Mouse (Mus musculus) heart, embryonic 13.5 days (tissue): Measurements from ENCODE around the gene Thbs2. TPM values are rescaled to one million over a fixed set of nuclear protein-coding genes. Genes with fewer than 3 reads are reported as not detected.
"Not testable (repeated sequence)": the region's sequence is repeated elsewhere in the genome, so short reads cannot be mapped to it uniquely, and the experiment has no call there.

Source experiments
- ATAC-seq: fragments of 200-750 bp; cut with Nextera tagmentation; 2 replicates; pipeline ENCODE4 v1.8.0; 2017; ENCODE audit warnings: moderate TSS enrichment; ENCODE audit not compliant: insufficient number of reproducible peaks, low FRiP score, low TSS enrichment; ENCODE audit errors: extremely low read depth
- H3K27ac ChIP-seq: fragments of 300-500 bp; sonication (generic); replicated peaks from 2 replicates; pipeline ENCODE4 v1.5.1; 2015; ENCODE audit warnings: moderate library complexity, mild to moderate bottlenecking, inconsistent platforms
- H3K27me3 ChIP-seq: fragments of 300-500 bp; sonication (generic); replicated peaks from 2 replicates; pipeline ENCODE4 v1.6.1; 2015; ENCODE audit warnings: mild to moderate bottlenecking, inconsistent platforms
- H3K36me3 ChIP-seq: fragments of 300-500 bp; sonication (generic); 2 replicates; pipeline ENCODE4 v1.6.1; 2015; ENCODE audit warnings: mild to moderate bottlenecking, inconsistent platforms
- H3K4me1 ChIP-seq: fragments of 300-500 bp; sonication (generic); 2 replicates; pipeline ENCODE4 v1.6.1; 2015; ENCODE audit warnings: inconsistent platforms
- H3K4me2 ChIP-seq: fragments of 300-500 bp; sonication (generic); 2 replicates; pipeline ENCODE4 v1.6.1; 2015; ENCODE audit warnings: inconsistent platforms, mild to moderate bottlenecking, moderate library complexity
- H3K4me3 ChIP-seq: fragments of 300-500 bp; sonication (generic); 2 replicates; pipeline ENCODE4 v1.5.1; 2015; ENCODE audit warnings: moderate library complexity, mild to moderate bottlenecking, inconsistent platforms
- H3K9ac ChIP-seq: fragments of 300-500 bp; sonication (generic); 2 replicates; pipeline ENCODE4 v1.6.1; 2015; ENCODE audit warnings: inconsistent platforms, mild to moderate bottlenecking, moderate library complexity
- H3K9me3 ChIP-seq: fragments of 300-500 bp; sonication (generic); 2 replicates; pipeline ENCODE4 v1.6.1; 2016; ENCODE audit warnings: inconsistent platforms
- WGBS: fragments of 180-500 bp; shearing (Covaris S2); methylation state at CpG from one replicate; pipeline ENCODE4 v1.1.7; 2015; ENCODE audit warnings: mixed read lengths; 5-methylcytosine and 5-hydroxymethylcytosine counted together
- polyA plus RNA-seq: library from polyadenylated mRNA; unstranded; fragments of >200 nt; fragmentation: Nextera tagmentation; extraction: Ambion mirVana; gene quantifications from 2 replicates; pipeline ENCODE4 v1.2.1, GENCODE M21; 2015

Gene Thbs2
- polyA plus RNA-seq, 1 experiment from 2014 or later = 22.9 TPM

DNA sequence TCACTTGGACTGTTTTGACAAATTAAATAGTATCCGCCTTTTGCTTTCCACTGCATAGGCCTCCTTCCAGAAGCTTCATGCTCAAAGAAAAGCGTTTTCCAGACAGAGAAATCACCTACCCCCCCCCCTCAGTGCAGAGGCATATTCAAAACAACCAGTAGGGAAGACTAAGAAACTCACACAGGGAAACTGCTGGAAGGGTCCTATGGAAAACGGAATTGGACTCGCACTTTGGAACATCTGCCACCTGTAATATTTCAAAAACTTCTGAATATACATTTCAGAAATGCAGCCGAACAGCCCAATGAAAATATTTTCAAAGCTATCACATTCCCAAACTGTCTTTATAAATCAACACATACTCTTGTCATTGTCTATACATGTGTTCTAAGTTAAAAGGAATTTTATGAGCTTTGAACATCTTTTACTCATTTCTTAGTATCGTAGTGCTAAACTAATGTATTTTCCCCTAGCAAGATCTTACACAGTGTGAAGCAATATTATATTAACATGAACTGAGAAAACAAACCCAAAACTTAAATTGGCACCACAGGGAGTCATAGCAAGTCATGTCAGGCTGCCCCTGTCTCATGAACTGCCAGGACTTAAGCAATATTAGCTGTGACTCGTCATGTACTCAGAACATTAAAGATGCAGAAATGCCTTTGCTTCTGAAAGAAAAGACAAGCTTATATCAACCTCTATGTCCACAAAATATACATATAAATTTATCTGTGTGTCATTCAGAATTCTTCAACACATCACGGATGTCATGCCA lies 58.3 kb downstream of the Thbs2 start:
- Histone ChIP-seq H3K9me3 (no peaks in the 10 kb centered on the region), H3K4me1 (peaks cover 7% of the 10 kb centered on the region; the same call in 1 of the 2 replicates), H3K27me3 (no peaks in the 10 kb centered on the region), H3K9ac (no peak overlapping the region), H3K36me3 (no peaks in the 10 kb centered on the region), H3K4me3 (no peak overlapping the region), H3K27ac (no peak overlapping the region), H3K4me2 (no peak overlapping the region)
- 75% methylated on average over 8 of the region's 8 CpGs for WGBS
- no peak for ATAC-seq

DNA sequence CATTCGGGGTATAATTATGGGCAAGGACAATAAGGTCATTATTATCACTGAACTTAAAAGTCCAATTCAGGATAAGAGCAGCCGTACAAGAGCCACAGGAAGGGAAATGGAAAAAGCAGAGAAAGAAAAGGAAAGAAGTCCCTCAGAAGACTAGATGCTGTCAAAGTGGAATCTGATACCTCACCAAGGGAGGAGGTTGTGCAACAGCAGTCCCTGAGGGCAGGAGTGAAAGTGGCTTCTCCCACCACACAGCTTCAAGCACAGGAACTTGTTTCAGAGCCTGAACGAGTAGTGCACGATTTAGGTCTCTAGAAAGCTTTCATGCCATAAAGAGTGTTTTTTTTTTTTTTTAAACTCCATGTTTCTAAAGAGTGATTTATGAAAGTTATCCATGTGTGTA lies 65.1 kb downstream of the Thbs2 start:
- H3K9me3 ChIP-seq = no peaks in the 10 kb centered on the region
- no peaks in the 10 kb centered on the region for H3K27me3 ChIP-seq
- H3K9ac ChIP-seq = no peak overlapping the region
- H3K4me1 ChIP-seq = 0 out of 2 replicates have a peak, but pooled peaks cover 4% of the 10 kb centered on the region
- H3K27ac ChIP-seq = no peak overlapping the region
- no peak overlapping the region for H3K4me3 ChIP-seq
- WGBS = 61% methylated on average over 4 of the region's 4 CpGs
- no peaks in the 10 kb centered on the region for H3K36me3 ChIP-seq
- ATAC-seq = no peak
- H3K4me2 ChIP-seq = no peak overlapping the region

DNA sequence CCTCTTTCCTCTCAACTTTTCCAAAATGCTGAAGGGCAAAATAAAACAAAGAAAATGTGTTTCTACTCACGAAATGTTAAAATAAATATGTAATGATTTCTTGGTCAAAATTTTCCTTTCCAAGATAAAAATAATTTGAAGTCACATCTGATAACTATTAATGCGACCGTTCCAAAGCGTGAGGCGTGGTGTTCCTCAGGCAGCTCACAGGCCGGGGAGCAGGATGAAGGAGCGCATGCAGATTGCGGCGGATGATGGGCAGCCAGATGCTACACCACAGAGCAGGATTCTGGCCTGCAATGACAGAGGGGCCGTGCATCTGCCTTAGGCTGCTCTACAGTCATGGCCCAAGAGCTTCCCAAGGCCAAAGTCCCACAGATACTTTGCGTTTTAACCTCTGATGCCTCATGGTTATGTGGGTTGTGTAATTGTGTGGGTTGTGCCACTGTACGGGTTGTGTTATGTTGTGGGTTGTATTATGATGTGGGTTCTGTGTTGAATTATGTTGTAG lies 66.2 kb downstream of the Thbs2 start:
- no peak for ATAC-seq
- WGBS = 87% methylated on average over 12 of the region's 12 CpGs
- Histone ChIP-seq H3K4me3 (no peak overlapping the region), H3K9ac (no peak overlapping the region), H3K4me1 (0 out of 2 replicates have a peak, but pooled peaks cover 4% of the 10 kb centered on the region), H3K27me3 (no peaks in the 10 kb centered on the region), H3K4me2 (no peak overlapping the region), H3K36me3 (no peaks in the 10 kb centered on the region), H3K9me3 (no peaks in the 10 kb centered on the region), H3K27ac (no peak overlapping the region)

DNA sequence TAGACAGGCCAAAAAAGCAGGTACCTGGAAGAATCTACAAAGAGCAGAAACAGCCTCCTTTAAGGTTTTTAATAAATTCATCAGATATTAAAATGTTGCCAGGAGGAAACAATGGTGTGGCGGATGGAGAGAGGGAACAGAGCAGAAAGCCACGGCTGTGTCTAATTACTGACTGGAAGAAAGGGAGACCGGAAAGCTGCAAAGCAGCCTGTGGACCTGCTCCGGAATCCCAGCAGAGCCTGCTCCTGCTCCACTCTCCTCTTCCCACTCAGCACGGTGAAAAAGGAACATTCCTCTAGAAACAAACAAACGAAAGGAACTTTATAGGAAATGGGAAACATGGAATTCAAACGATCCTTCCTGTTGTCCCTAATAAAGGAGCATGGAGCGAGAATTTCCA lies 69.6 kb downstream of the Thbs2 start:
- H3K36me3 ChIP-seq = no peaks in the 10 kb centered on the region
- no peak for ATAC-seq
- H3K4me2 ChIP-seq = peak overlapping the region; percentile 30
- 56% methylated on average over 8 of the region's 8 CpGs for WGBS
- no peaks in the 10 kb centered on the region for H3K9me3 ChIP-seq
- H3K4me1 ChIP-seq = 0 out of 2 replicates have a peak, but pooled peaks cover 4% of the 10 kb centered on the region
- H3K27ac ChIP-seq = no peak overlapping the region
- no peaks in the 10 kb centered on the region for H3K27me3 ChIP-seq
- H3K4me3 ChIP-seq = no peak overlapping the region
- H3K9ac ChIP-seq = no peak overlapping the region

DNA sequence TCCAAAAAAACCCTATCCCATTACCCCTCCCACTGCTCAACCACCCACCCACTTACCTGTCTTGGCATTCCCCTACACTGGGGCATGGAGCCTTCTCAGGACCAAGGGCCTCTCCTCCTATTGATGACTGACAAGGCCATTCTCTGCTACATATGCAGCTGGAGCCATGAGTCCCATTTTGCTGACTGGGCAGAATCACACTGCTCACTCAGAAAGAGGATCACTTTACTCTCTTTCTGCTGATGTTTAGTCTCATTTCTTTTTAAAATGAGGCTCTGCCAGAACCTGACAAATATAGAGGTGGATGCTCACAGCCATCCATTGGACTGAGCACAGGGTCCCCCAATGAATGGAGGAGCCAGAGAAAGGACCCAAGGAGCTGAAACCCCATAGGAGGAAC lies 73.0 kb downstream of the Thbs2 start:
- H3K9ac ChIP-seq, H3K4me2 ChIP-seq, H3K27ac ChIP-seq, H3K4me1 ChIP-seq, ATAC-seq, H3K36me3 ChIP-seq, H3K27me3 ChIP-seq, H3K9me3 ChIP-seq, H3K4me3 ChIP-seq: not testable (repeated sequence)

DNA sequence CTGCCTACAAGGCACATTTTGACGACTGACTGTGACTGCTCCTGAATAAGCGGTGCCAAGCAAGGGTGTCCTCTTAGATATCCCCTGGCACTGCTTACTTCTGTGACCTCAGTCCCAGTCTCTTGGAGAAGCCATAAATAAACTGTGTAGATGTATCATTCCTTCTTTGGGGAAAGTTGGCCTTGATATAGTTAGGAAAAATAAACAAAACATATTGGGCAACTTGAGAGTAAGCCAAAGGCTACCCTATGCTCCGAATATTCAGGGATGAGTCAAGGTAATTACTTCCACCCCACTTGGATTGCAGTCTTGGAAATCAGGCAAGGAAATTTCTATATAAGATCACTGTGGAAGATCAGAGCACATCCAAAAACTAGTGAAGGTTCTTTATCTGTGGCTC lies 74.0 kb downstream of the Thbs2 start:
- Histone ChIP-seq H3K4me1 (no peaks in the 10 kb centered on the region), H3K9ac (no peak overlapping the region), H3K36me3 (no peaks in the 10 kb centered on the region), H3K4me3 (no peak overlapping the region), H3K9me3 (no peaks in the 10 kb centered on the region), H3K27me3 (no peaks in the 10 kb centered on the region), H3K4me2 (no peak overlapping the region), H3K27ac (no peak overlapping the region)
- ATAC-seq = no peak
- 71% methylated on average over 3 of the region's 3 CpGs for WGBS

DNA sequence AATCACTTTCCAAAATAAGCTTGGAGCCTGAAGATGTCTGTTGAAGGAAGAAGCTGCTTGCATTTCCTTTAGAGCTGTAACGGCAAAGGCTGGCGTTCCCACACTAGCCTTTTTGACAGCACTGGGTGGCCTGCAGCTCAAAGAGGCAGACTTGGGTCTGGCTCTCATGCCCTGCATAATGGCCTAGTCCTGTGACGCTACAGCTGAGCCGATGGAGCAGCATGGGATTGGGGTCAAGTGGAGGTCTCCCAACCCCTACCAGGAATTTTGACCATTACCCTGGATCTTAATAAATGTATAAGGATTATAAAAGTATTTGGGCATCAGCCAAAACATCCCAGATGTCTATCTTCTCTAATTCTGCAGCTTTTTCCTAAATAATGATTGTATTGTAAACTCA lies 75.0 kb downstream of the Thbs2 start:
- 67% methylated on average over 4 of the region's 4 CpGs for WGBS
- H3K4me1 ChIP-seq = no peaks in the 10 kb centered on the region
- no peak overlapping the region for H3K27ac ChIP-seq
- no peak for ATAC-seq
- no peak overlapping the region for H3K4me2 ChIP-seq
- no peak overlapping the region for H3K4me3 ChIP-seq
- H3K9ac ChIP-seq = no peak overlapping the region
- H3K27me3 ChIP-seq = no peaks in the 10 kb centered on the region
- H3K9me3 ChIP-seq = no peaks in the 10 kb centered on the region
- no peaks in the 10 kb centered on the region for H3K36me3 ChIP-seq

Other genes starting within 250 kb of the Thbs2 start
- gene Wdr27, start 248.9 kb upstream of the Thbs2 start, polyA plus RNA-seq = 3.3 TPM in 2 replicates
- gene 1600012H06Rik, start 248.9 kb upstream of the Thbs2 start, polyA plus RNA-seq = 29.2 and 30.5 TPM in 2 replicates